Mouse (Mus musculus) cerebral cortex, adult 2 months (tissue): ENCODE data around the gene Lyrm7.

Source experiments
- WGBS: fragments of 180-500 bp; shearing (Covaris S2); methylation state at CpG from one replicate; pipeline ENCODE4 v1.1.7; 2018; 5-methylcytosine and 5-hydroxymethylcytosine counted together

Gene Lyrm7

DNA sequence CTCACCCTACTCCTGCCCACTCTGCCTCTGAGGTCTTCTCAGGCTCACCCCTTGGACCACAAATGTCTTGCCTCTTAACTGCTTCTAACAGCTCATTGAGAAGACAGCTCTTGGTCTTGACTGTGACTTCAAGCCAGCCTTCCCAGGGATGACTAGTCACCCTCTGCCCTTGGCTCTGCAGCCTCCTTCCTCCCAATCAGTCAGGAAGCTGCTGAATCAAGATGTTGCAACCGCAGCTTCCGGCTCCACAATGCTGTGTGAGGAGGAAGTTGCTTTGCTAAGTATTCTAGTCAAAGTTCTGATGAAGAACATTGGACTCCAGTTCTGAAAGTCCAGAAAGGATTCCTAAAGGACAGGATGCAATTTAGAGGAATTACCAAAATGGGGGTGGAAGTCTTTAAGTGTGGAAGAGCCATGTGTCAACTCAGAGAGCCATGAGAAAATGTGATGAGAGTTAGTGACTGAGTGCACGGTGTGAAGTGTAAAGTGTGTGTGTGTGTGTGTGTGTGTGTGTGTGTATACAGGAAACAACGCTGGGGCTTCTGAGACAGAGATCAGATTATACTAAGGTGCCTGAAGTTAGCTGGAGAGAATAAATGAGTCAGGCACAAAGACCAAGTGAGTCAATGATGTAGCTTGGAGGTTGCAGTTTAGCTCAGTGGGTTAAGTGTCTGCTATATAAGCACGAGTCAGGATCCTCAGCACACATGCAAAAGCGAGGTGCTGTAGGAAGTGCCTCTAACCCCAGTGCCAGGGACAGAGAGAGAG lies 58.7 kb downstream of the Lyrm7 start:
- 70% methylated on average over 6 of the region's 6 CpGs for WGBS

DNA sequence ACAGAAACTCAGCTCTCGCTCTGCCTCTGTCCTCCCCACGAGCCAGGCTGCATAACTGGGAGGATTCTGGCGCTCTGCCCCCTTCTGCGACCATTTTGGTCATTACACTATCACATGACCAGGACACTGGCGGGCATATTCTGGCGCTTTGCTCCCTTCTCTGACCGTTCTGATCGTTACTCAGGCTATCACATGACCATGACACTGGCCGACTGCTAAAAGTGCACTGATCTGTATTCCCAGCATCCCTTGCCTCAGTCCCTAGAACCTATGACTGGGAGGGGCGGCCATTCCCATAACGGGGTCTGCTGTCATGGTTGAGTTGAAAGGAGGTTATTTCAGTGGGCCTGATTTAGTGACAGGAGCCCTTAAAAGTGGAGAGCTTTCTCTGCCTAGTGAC lies 64.2 kb downstream of the Lyrm7 start:
- WGBS: 68% methylated on average over 11 of the region's 11 CpGs

DNA sequence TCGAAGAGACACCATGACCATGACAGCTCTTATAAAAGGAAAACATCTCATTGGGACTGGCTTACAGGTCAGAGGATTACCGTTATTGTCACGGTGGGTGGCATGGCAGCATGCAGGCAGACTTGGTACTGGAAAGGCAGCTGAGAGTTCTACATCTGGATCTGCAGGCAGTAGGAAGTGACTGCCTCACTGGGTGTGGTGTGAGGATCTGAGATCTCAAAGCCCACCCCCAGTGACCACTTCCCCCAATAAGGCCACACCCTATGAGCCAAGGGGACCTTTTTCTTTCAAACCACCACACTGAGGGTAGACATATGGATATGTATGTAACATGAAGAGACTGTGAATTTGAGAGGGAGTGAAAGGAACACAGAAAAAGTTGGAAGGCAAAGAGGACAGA lies 66.0 kb downstream of the Lyrm7 start:
- WGBS: 95% methylated on average over 3 of the region's 3 CpGs

DNA sequence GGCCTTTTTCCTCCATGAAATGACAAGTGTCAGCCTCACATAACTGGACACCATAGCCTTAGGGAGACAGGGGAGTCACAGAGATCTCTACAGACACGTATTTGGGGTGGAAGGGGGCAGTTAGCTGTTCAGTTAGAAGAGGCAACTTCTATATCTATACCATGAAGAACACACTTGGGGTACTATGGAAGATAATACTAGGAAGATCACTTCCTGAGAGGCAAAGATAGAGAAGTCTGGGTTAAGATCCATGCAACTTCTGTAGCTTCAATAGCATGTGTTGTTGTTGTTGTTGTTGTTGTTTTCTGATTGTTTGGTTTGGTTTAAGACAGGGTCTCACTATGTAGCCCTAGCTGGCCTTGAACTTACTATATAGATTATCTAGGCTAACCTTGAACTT lies 67.5 kb downstream of the Lyrm7 start:
- 84% methylated on average over 1 of the region's 1 CpGs for WGBS

DNA sequence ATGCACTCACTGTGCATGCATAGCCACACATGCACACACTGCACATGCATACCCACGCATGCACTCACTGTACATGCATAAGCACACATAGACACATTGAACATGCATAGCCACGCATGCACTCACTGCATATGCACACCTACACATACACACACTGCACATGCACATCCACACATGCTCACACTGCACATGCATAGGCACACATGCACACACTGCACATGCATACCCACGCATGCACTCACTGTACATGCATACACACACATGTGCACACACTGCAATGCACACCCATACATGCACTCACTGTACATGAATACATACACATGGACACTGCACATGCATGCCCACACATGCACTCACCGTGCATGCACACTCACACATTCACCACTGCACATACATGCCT lies 69.3 kb downstream of the Lyrm7 start:
- WGBS: 98% methylated on average over 4 of the region's 4 CpGs

DNA sequence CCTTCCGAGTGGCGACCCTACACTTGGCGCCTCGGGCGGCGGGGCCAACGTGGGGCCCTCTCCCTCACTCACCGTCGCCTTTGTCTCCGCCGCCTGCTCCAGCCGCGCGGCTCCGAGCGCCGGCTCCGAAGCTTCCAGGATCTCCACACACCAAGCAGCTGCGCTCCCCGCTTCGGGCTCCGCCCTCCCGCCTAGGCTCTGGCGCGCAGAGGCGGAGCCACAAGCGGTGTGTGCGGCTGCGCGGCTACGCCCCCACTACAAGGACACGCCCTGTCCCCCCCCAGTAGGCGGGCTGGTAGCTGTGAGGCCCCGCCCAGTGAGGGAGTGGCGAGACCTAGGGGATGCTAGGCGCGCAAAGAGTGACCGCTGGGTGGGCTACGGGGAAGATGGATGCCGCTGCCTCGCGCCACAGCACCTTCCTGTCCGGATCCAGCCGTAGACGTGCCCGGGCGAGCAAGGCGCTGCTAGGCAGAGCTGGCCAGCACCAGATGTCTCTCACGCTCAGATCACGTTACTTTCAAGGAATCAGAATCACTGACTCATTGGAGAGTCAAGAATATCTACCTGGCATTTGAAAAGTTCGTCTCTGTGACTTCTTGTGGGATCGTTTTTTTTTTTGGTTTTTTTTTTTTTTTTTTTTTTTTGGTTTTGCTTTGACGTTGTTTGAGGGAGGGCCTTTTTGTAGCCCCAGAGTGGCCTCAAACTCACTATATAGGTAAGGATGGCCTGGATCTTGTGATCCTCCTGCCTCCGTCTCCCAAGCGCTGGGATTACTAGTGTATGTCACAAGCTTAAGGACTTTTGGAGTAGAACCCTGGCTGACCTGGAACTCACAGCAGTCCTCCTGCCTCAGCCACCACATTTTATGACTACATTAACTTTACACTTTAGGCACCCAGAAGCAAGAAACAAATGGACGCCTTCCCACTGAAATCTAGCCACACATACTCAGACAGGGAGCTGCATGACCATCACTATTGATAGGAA lies 72.9 kb downstream of the Lyrm7 start, which contains the start of gene Cdc42se2:
Cdc42se2 (minus strand) TSS at position 188 of the 987 bp plus-strand sequence.
- 4% methylated on average over 56 of the region's 56 CpGs for WGBS

DNA sequence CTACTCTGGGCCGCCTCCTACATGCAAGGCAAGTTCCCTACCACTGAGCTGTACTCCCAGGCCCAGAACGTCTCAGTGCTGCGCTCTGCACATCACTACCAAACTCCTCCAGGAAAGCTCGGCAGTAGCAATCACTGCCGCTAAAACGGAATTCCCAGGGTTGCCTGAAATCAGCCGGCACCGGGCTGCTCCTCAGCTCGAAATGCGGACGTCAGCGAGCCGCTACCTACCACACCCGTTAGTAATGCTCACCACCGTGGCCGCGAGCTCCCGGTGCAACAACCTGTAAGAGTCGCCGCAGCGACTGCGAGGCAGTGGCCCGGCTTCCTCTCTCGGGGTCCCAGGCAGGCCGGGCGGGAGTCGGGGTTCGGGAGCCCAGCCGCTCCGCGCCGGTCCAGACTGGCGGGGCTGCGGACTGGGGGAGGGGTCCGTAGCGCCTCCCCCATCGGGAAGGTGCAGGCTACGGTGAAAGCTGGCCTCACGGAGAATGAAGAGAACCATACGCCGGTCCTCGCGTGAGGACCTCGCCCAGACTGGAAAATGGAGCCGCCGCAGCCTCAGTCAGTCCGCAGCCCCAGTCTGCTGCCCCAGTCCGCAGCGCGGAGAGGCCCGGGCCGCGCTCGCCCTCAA lies 73.7 kb downstream of the Lyrm7 start:
- under 1% methylated on average over 54 of the region's 54 CpGs for WGBS

DNA sequence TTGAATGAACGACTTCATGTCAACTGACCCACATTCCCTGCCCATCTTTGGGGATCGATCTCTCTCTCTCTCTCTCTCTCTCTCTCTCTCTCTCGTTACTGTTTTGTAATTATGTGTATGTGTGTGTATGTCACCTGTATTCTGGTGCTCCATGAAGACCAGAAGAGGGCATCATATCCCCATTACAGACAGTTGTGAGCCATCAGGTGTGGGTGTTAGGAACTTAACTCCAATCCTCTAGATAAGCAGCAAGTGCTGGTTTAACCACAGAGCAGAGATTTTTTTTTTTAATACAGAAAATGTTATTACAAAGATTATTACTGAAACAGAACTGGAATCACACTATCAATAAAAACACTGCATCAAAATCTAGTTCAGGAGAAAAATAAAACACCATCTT lies 75.2 kb downstream of the Lyrm7 start:
- 67% methylated on average over 3 of the region's 3 CpGs for WGBS

DNA sequence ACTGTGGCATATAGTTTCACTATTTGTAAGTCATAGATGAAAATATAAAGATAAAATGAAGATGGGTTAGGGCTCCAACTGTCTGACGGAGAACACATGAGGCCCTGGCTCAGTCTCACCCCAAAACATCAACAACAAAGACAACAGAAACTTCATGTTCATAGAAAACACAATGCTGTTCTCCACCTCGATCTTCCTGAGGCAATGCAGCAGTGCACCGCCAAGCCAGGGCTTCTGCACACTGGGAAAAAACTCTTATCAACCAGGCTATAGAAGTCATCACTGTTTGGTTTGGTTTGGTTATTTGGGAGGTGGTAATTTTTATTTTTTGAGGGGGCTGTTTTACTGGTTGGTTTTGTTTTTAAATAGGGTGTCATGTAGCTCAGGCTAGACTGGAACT lies 76.3 kb downstream of the Lyrm7 start:
- WGBS: 68% methylated on average over 3 of the region's 3 CpGs

DNA sequence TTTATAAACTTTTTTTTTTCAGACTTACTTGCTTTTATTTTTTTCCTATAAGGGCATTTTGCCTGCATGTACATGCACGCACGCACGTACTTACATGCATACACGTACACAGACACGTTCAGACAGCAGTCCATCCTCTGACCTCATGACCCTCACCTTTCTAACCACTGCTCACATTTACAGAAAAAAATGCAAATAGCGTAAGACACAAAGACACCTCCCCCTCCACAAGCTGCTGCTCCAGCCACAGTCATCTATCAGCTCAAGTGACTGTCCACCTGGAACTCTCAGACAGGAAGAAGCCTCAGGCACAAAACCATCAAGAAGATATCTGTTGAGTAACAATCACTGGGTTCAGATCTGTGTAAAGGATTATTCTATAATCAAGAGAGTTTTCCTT lies 78.5 kb downstream of the Lyrm7 start:
- WGBS: 88% methylated on average over 6 of the region's 6 CpGs

DNA sequence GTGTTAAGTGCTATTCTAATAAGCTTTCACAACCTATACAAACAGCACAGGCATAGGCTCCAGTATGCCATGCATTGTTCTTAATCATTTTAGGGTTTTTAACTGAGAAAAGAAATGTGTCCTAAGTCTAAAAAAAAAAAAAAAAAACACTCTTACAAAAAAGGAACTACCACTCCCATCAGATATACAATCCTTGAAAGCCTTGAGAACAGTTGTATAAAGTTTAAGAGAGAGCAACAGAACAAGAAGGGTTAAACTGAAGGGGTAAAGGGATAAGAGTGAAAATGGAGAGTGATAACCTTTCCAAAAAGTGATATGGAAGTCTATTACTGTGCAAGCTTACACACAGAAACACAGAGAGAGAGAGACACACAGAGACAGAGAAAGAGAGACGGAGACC lies 80.8 kb downstream of the Lyrm7 start:
- WGBS: 79% methylated on average over 1 of the region's 1 CpGs

DNA sequence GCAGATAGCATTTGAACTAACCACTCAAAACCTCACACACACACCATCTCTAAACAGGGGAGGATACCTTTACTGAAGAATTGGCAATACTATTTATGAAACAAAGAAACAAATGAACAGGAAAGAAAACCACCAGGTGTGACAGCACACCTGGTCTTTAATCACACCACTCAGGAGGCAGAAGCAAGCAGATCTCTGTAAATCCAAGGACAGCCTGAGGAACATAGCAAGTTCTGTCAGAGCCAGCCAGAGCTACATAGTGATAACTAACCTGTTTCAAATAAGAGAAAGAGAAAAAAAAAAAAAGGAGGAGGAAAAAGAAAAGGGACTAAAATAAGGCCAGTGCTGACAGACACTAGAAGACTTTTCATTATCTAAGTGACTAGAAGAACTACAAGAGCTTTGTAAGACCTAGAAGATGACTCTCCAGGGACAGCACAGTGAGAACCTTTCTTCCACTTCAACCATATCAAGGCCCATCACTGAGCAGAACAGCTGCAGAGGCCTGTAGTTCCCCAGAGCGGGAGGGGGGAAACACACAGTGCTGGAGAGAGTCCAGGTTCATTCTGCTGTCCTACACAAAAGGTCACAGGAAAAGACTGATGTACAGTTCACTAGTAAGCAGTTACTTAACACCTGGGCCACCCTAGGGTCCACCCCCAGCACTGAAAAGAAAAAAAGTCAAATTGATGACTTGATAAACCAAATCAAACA lies 82.4 kb downstream of the Lyrm7 start:
- 39% methylated on average over 1 of the region's 1 CpGs for WGBS

DNA sequence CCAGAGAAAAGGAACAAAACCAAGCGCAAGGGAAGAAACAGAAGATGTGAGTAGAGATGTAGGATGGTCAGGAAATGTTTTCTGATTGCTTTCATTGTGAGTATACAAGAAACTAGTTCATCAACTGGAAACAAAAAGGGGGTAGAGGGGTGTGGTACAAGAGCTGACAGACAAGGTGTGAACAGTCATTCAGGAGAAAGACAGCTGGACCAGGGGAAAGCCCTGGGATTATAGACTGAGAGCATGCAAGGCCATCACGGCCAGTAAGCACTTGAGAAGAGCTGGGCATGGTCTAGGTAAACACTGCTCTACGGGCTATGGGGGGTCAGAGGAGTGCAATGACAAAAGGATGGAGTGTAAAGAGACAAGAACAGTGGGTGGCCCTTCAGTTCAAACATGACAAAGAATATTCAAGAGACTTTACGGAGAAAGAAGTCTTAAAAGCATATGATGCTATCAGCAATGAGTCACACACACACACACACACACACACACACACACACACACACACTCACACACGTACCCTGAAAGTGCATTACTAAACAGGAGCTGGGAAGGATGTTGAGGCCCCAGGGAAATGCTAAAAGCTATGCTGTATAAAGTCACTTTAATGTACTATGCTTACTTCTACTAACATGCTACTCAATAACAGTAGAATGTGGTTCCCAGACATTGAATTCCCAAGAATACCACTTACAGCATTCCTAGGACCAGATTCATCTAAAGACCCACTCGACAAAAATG lies 83.2 kb downstream of the Lyrm7 start:
- WGBS: 53% methylated on average over 6 of the region's 6 CpGs
